Mouse (Mus musculus) subcutaneous adipose tissue, adult 2 months (tissue): Measurements from ENCODE around the gene Gpr22. TPM values are rescaled to one million over a fixed set of nuclear protein-coding genes. Genes with fewer than 3 reads are reported as not detected.

Experiments
- polyA plus RNA-seq: library from polyadenylated mRNA; depleted of rRNA; stranded (reverse); fragments of >200 nt; gene quantifications from 2 replicates; pipeline ENCODE4 v1.2.3, GENCODE M21; 2012; ENCODE audit warnings: low replicate concordance; rRNA removed

Gene Gpr22
- polyA plus RNA-seq = not detected in 2 replicates

GRCm38 (mm10) chr12:31713600-31713999 is at the start of gene Gpr22:
Gene Gpr22, minus strand, starts transcription at chr12:31713947.

Other genes with a start within 250 kb of the Gpr22 start
- gene Cbll1, start 214.3 kb downstream of the Gpr22 start, polyA plus RNA-seq = 4.3 and 6.4 TPM in 2 replicates
- gene Slc26a4, start 154.0 kb downstream of the Gpr22 start, polyA plus RNA-seq = 0.13 TPM in 1 of 2 replicates, not detected in the other
- 4.4 and 5.9 TPM in 2 replicates for gene Bcap29, start 79.3 kb downstream of the Gpr22 start, polyA plus RNA-seq
- 1.8 and 4.2 TPM in 2 replicates for gene Dus4l, start 59.1 kb downstream of the Gpr22 start, polyA plus RNA-seq
- gene Cog5, start 59.1 kb downstream of the Gpr22 start, polyA plus RNA-seq = 20.0 and 27.7 TPM in 2 replicates
- gene Hbp1, start 236.6 kb upstream of the Gpr22 start, polyA plus RNA-seq = 88.9 and 109 TPM in 2 replicates